Mouse (Mus musculus) lung, postnatal 0 days (tissue): ENCODE measurements around the gene Gdf10.

Experiments used
- CTCF ChIP-seq: IDR thresholded peaks from 2 replicates; pipeline ENCODE4 v1.5.1; 2016; ENCODE audit warnings: antibody characterized with exemption, mild to moderate bottlenecking
- EP300 ChIP-seq: IDR thresholded peaks from 2 replicates; pipeline ENCODE4 v1.6.1; 2016; ENCODE audit warnings: antibody characterized with exemption, mild to moderate bottlenecking, control low read depth

DNA sequence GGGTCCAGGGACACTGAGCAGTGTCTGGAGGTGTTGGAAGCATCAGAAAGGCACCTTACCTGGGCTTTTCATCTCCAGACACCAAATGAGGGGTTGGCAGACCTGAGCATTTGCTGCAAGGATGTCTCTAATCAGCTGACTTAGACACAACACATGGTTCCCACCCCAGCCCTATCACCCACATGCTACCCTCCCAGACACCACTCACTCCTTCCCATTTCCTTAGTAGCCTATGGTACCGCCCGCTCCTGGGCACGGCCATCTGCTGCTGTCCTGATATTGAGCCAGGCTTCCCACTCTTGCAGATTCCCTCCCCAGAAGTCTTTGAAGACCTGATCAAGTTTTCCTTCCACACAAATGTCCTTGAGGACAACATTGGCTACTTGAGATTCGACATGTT lies 34.8 kb downstream of the Gdf10 start:
- TF ChIP-seq CTCF (no peak), EP300 (no peak)
